Mouse (Mus musculus): ENCODE measurements around the gene Gm21409.
"Not testable (repeated sequence)": the region's sequence is repeated elsewhere in the genome, so short reads cannot be mapped to it uniquely, and the experiment has no call there.

Gene Gm21409

DNA sequence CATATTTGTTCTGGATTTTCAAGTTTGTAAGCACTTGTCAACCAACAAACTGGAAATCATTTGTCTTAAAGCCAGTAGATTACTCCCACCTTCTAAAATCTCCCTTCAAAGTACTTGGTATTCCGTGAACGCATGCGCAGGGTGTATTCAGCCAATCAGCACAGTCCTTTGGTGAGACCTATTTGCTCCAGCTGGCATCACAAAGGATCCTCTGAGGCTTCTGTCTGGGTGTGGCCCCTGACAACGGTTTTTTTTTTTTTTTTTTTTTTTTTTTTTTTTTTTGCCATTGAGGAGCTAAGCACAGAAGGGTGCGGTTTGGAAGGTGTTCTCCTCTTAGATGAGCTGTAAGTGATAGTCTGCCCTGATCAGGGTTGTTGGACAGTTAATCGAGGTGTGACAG lies at the start of gene Gm21409:
Gm21409 (plus strand) TSS at position 301 of the 400 bp plus-strand sequence.
- DNase-seq = not testable (repeated sequence)
